Mouse (Mus musculus) liver, adult 2 months (tissue): ENCODE measurements around the gene Dpp6. TPM values are rescaled to one million over a fixed set of nuclear protein-coding genes. Genes with fewer than 3 reads are reported as not detected.

ENCODE experiments used
- DNase-seq: peaks from one replicate; pipeline ENCODE4 v3.0.0-alpha.2; 2011; ENCODE audit warnings: low read depth, low spot score; ENCODE audit errors: extremely low read depth
- H3K27ac ChIP-seq: fragments of 200-500 bp; replicated peaks from 2 replicates; pipeline ENCODE4 v1.5.1; 2012; ENCODE audit warnings: low read depth, mild to moderate bottlenecking, control low read depth, inconsistent platforms, low read length; ENCODE audit not compliant: insufficient read depth
- H3K27me3 ChIP-seq: fragments of 200-500 bp; 2 replicates; pipeline ENCODE4 v1.6.1; 2012; ENCODE audit warnings: mild to moderate bottlenecking, moderate library complexity, low read length, inconsistent platforms; ENCODE audit not compliant: control insufficient read depth, insufficient read depth
- H3K36me3 ChIP-seq: fragments of 200-500 bp; 2 replicates; pipeline ENCODE4 v1.6.1; 2012; ENCODE audit warnings: low read length, inconsistent platforms; ENCODE audit not compliant: control insufficient read depth, insufficient read depth
- H3K4me1 ChIP-seq: fragments of 200-500 bp; 2 replicates; pipeline ENCODE4 v1.6.1; 2011; ENCODE audit warnings: low read length; ENCODE audit not compliant: control insufficient read depth, insufficient read depth
- H3K4me3 ChIP-seq: fragments of 200-500 bp; 2 replicates; pipeline ENCODE4 v1.5.1; 2011; ENCODE audit warnings: low read depth, mild to moderate bottlenecking, control low read depth, low read length, moderate library complexity; ENCODE audit not compliant: insufficient read depth
- H3K79me2 ChIP-seq: fragments of 200-500 bp; 2 replicates; pipeline ENCODE4 v1.6.1; 2012; ENCODE audit warnings: inconsistent platforms, mild to moderate bottlenecking, low read length, moderate library complexity; ENCODE audit not compliant: control insufficient read depth, insufficient read depth
- H3K9ac ChIP-seq: fragments of 200-500 bp; 2 replicates; pipeline ENCODE4 v1.6.1; 2012; ENCODE audit warnings: low read depth, mild to moderate bottlenecking, control low read depth, inconsistent platforms, low read length
- CTCF ChIP-seq: fragments of 200-500 bp; IDR thresholded peaks from 2 replicates; pipeline ENCODE4 v1.5.1; 2011; ENCODE audit warnings: low read depth, low read length, control low read depth
- POLR2A ChIP-seq: fragments of 200-500 bp; IDR thresholded peaks from 2 replicates; pipeline ENCODE4 v1.6.1; 2011; ENCODE audit warnings: low read length, control low read depth; ENCODE audit not compliant: insufficient read depth; ENCODE audit errors: extremely low read depth
- WGBS: fragments of 180-500 bp; shearing (Covaris S2); methylation state at CpG from one replicate; pipeline ENCODE4 v1.1.7; 2018; 5-methylcytosine and 5-hydroxymethylcytosine counted together
- polyA plus RNA-seq: library from polyadenylated mRNA; depleted of rRNA; stranded (reverse); fragments of >200 nt; gene quantifications from 2 replicates; pipeline ENCODE4 v1.2.3, GENCODE M21; 2012
- total RNA-seq: library from RNA; depleted of rRNA; stranded (reverse); fragments of >200 nt; gene quantifications from 2 replicates; pipeline ENCODE4 v1.2.3, GENCODE M21; 2014

Dpp6 gene
- total and polyA plus RNA-seq, 2 experiments, result not detected

- no peak overlapping the region for H3K27ac ChIP-seq
- H3K4me1 ChIP-seq, result no peaks in the 10 kb centered on the region
- H3K4me3 ChIP-seq, result no peak overlapping the region
Measured at GRCm38 (mm10) chr5:27708209-27708608, 891.2 kb downstream of the Dpp6 start.

GRCm38 (mm10) chr5:27711461-27712192 is 894.6 kb downstream of the Dpp6 start:
- no peak for DNase-seq
- no peaks in the 10 kb centered on the region for H3K79me2 ChIP-seq
- no peaks in the 10 kb centered on the region for H3K27me3 ChIP-seq
- H3K9ac ChIP-seq, result no peak overlapping the region
- no peak overlapping the region for H3K4me3 ChIP-seq
- TF ChIP-seq CTCF, result no peak
- no peak for TF ChIP-seq POLR2A
- WGBS, result 73% methylated on average over 8 of the region's 8 CpGs
- H3K36me3 ChIP-seq, result no peaks in the 10 kb centered on the region
- no peaks in the 10 kb centered on the region for H3K4me1 ChIP-seq
- no peak overlapping the region for H3K27ac ChIP-seq

More at GRCm38 (mm10) chr5:27708209-27708608, 891.2 kb downstream of the Dpp6 start:
- 11% methylated on average over 6 of the region's 6 CpGs for WGBS
- no peak for TF ChIP-seq CTCF
- no peak for TF ChIP-seq POLR2A
- H3K79me2 ChIP-seq, result no peaks in the 10 kb centered on the region
- no peak for DNase-seq
- no peak overlapping the region for H3K9ac ChIP-seq
- no peaks in the 10 kb centered on the region for H3K27me3 ChIP-seq
- no peaks in the 10 kb centered on the region for H3K36me3 ChIP-seq

- no peaks in the 10 kb centered on the region for H3K36me3 ChIP-seq
- no peak for DNase-seq
- TF ChIP-seq CTCF (no peak), POLR2A (no peak)
- H3K27ac ChIP-seq, result no peak overlapping the region
- no peaks in the 10 kb centered on the region for H3K4me1 ChIP-seq
- H3K4me3 ChIP-seq, result no peak overlapping the region
- H3K9ac ChIP-seq, result no peak overlapping the region
- no peaks in the 10 kb centered on the region for H3K79me2 ChIP-seq
- no peaks in the 10 kb centered on the region for H3K27me3 ChIP-seq
- 73% methylated on average over 9 of the region's 9 CpGs for WGBS
Measured at GRCm38 (mm10) chr5:27714356-27714755, 897.4 kb downstream of the Dpp6 start.

DNA sequence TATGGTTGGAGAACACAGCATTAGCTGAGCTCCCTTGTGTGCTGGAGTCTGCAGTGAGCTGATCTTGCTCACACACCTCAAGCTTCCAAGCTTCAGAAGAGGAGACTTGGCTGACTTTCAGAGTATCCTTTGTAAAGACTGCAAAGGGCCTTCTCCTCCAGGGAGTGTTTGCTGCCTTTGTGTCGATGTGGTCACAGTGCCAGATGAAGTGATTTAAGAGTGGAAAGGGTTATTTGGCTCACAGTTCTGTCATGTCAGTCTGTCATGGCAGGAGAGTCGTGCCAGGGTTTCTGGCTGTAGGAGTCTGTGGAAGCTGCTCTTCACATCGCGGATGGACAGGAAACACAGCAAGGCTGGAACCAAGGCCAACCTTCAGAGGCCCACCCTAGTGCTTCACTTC is 899.0 kb downstream of the Dpp6 start:
- Histone ChIP-seq H3K27me3 (no peaks in the 10 kb centered on the region), H3K36me3 (no peaks in the 10 kb centered on the region), H3K9ac (no peak overlapping the region), H3K27ac (no peak overlapping the region), H3K4me1 (no peaks in the 10 kb centered on the region), H3K4me3 (no peak overlapping the region), H3K79me2 (no peaks in the 10 kb centered on the region)
- DNase-seq, result no peak
- 82% methylated on average over 4 of the region's 4 CpGs for WGBS
- TF ChIP-seq POLR2A (no peak), CTCF (no peak)

GRCm38 (mm10) chr5:27717301-27717700 is 900.3 kb downstream of the Dpp6 start:
- Histone ChIP-seq H3K27me3 (no peaks in the 10 kb centered on the region), H3K4me1 (no peaks in the 10 kb centered on the region), H3K79me2 (no peaks in the 10 kb centered on the region), H3K36me3 (no peaks in the 10 kb centered on the region), H3K4me3 (no peak overlapping the region), H3K27ac (no peak overlapping the region), H3K9ac (no peak overlapping the region)
- TF ChIP-seq CTCF, result no peak
- no peak for TF ChIP-seq POLR2A
- no peak for DNase-seq

DNA sequence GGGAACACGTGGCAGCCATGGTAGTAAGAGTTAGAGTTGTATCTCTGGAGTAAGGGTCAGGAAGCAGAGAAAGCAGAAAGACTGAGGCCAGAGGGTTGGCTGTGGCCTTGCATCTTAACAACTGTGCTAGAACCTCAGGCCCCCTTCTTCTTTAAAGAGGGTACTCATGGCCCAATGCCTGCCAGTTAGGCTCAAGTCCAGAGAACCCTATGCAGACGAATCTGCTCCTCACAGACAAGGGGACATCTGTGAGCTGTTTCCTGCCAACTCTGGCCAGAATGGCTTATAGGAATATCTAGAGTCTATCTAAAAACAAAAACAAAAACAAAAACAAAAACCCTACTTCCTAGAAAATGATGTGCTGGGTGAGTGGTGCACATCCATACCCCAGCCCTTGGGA is 902.3 kb downstream of the Dpp6 start:
- H3K79me2 ChIP-seq, result no peaks in the 10 kb centered on the region
- no peaks in the 10 kb centered on the region for H3K4me1 ChIP-seq
- H3K9ac ChIP-seq, result no peak overlapping the region
- H3K4me3 ChIP-seq, result no peak overlapping the region
- TF ChIP-seq POLR2A (no peak), CTCF (no peak)
- H3K27me3 ChIP-seq, result no peaks in the 10 kb centered on the region
- no peak overlapping the region for H3K27ac ChIP-seq
- no peak for DNase-seq
- 68% methylated on average over 2 of the region's 2 CpGs for WGBS
- no peaks in the 10 kb centered on the region for H3K36me3 ChIP-seq
